In genomic region chr4:136997723-136998345, GRCm38 (mm10) we compare ENCODE assay signal across 23 mouse cellular contexts. TPM values are rescaled to one million over a fixed set of nuclear protein-coding genes. Genes with fewer than 3 reads are reported as not detected.
A peak's percentile ranks its signal among the peaks of the same experiment; 100 is the strongest.
DNase-seq lines count a peak whose midpoint lies in the region; ATAC-seq and TF ChIP-seq lines count a peak whose summit lies in the region.
"Had no signal": no experiment of that assay in that cellular context is flagged by ENCODE, and none has a peak within 500 bp of the region (broad histone marks: within the 10 kb centered on the region; RNA-seq: fewer than 3 reads in every experiment).

No protein-coding gene starts in this region.

- DNase-seq in hindbrain, postnatal 0 days (ENCODE audit: low spot score) = no peak
- peak; percentile 20 for DNase-seq in right cerebral cortex, postnatal 25 days
- DNase-seq in right cerebral cortex, postnatal 10 days (ENCODE audit: low spot score in 2 of 2) = no peak
- DNase-seq in cerebellum, adult 9-11 months = peak; percentile 88
- no peak for DNase-seq in heart, postnatal 36 days
- DNase-seq in spleen, postnatal 10 days (ENCODE audit: low spot score in 2 of 2) = no peak
- DNase-seq in gastrocnemius, postnatal 36 days = no peak
- DNase-seq: gastrocnemius, postnatal 14 days; liver; midbrain, embryonic 14.5 days; spleen, adult 18-20 months; thymus, postnatal 36 days had no signal

- intact Hi-C loops in heart, postnatal 36 days (cut with DNase I) = no loop called here
- intact Hi-C loops in gastrocnemius, postnatal 36 days (cut with DNase I) = no loop called here

- no peak overlapping the region for H3K4me3 ChIP-seq in hindbrain, postnatal 0 days (ENCODE audit: low read length)
- no peak overlapping the region for H3K4me3 ChIP-seq in hindbrain, embryonic 16.5 days (ENCODE audit: low read length)
- H3K4me3 ChIP-seq: embryonic facial prominence, embryonic 13.5 days; hindbrain, embryonic 13.5 days; kidney, embryonic 15.5 days; myocyte had no signal

- ATAC-seq in hindbrain, postnatal 0 days = peak; percentile 47
- ATAC-seq in hindbrain, embryonic 16.5 days = no peak; the same call in 1 of the 2 replicates
- ATAC-seq: forebrain, embryonic 14.5 days; intestine, postnatal 0 days; lung, postnatal 0 days had no signal

- H3K4me2 ChIP-seq in hindbrain, postnatal 0 days (ENCODE audit: low read depth, low read length) = no peak overlapping the region
- H3K4me2 ChIP-seq in hindbrain, embryonic 16.5 days (ENCODE audit: low read length) = no peak overlapping the region
- H3K4me2 ChIP-seq: embryonic facial prominence, embryonic 13.5 days; hindbrain, embryonic 13.5 days; kidney, embryonic 15.5 days had no signal

- no peaks in the 10 kb centered on the region for H3K27me3 ChIP-seq in hindbrain, postnatal 0 days (ENCODE audit: insufficient read depth, low read length)
- no peaks in the 10 kb centered on the region for H3K27me3 ChIP-seq in hindbrain, embryonic 16.5 days (replicated peaks; ENCODE audit: control insufficient read depth, insufficient read depth, low read length)
- H3K27me3 ChIP-seq: CH12.LX; embryonic facial prominence, embryonic 13.5 days; hindbrain, embryonic 13.5 days; kidney, embryonic 15.5 days had no signal

- no peak overlapping the region for H3K9ac ChIP-seq in hindbrain, postnatal 0 days (replicated peaks; ENCODE audit: low read length)
- no peak overlapping the region for H3K9ac ChIP-seq in hindbrain, embryonic 16.5 days (ENCODE audit: low read depth, low read length)
- H3K9ac ChIP-seq: embryonic facial prominence, embryonic 13.5 days; hindbrain, embryonic 13.5 days; kidney, embryonic 15.5 days had no signal

- H3K4me1 ChIP-seq in hindbrain, postnatal 0 days (ENCODE audit: insufficient read depth, low read length) = peaks cover 20% of the 10 kb centered on the region
- H3K4me1 ChIP-seq in hindbrain, embryonic 16.5 days (ENCODE audit: control insufficient read depth, insufficient read depth, low read depth, low read length) = no peaks in the 10 kb centered on the region; the same call in 1 of the 2 replicates
- H3K4me1 ChIP-seq: kidney, embryonic 15.5 days had no signal

- 64% methylated on average over 12 of the region's 12 CpGs for WGBS in hindbrain, postnatal 0 days
- WGBS in hindbrain, embryonic 16.5 days = 83% methylated on average over 12 of the region's 12 CpGs

- peak overlapping the region; percentile 32; the same call in 1 of the 2 replicates for H3K27ac ChIP-seq in hindbrain, postnatal 0 days
- no peak overlapping the region for H3K27ac ChIP-seq in hindbrain, embryonic 16.5 days (ENCODE audit: low read depth, low read length)
- H3K27ac ChIP-seq: embryonic facial prominence, embryonic 13.5 days; hindbrain, embryonic 13.5 days; kidney, embryonic 15.5 days had no signal

- H3K36me3 ChIP-seq in hindbrain, postnatal 0 days (ENCODE audit: insufficient read depth, low read length) = 0 out of 2 replicates have a peak, but pooled peaks cover 5% of the 10 kb centered on the region
- H3K36me3 ChIP-seq in hindbrain, embryonic 16.5 days (ENCODE audit: control insufficient read depth, insufficient read depth, low read length) = 0 out of 2 replicates have a peak, but pooled peaks cover 3% of the 10 kb centered on the region

- no peak for TF ChIP-seq CTCF in hindbrain, postnatal 0 days (IDR thresholded peaks at IDR 0.05; ENCODE audit: low read depth)

- no peaks in the 10 kb centered on the region for H3K9me3 ChIP-seq in hindbrain, postnatal 0 days (ENCODE audit: low read length)
- no peaks in the 10 kb centered on the region for H3K9me3 ChIP-seq in hindbrain, embryonic 16.5 days (ENCODE audit: control insufficient read depth, low read length)
- H3K9me3 ChIP-seq: embryonic facial prominence, embryonic 13.5 days; hindbrain, embryonic 13.5 days; kidney, embryonic 15.5 days had no signal

RNA-seq across cellular contexts. Expression of gene Epha8, which starts 41.2 kb away (rescaled TPM):
- 52.9 and 59.3 TPM in 2 replicates for total RNA-seq in hindbrain, postnatal 0 days (2014; rRNA removed)
- polyA plus RNA-seq in hindbrain, postnatal 0 days (2015; fragmentation: Nextera tagmentation; extraction: Ambion mirVana) = 13.3 and 14.2 TPM in 2 replicates
- 8.8 and 14.0 TPM in 2 replicates for polyA plus RNA-seq in hindbrain, embryonic 16.5 days (2015; fragmentation: Nextera tagmentation; extraction: Ambion mirVana)
- not detected for total RNA-seq in heart, postnatal 36 days (2021)
- total RNA-seq in gastrocnemius, postnatal 36 days (2021) = not detected
- total RNA-seq: CH12.LX; gastrocnemius, postnatal 14 days; MEL had no signal
- polyA plus RNA-seq: heart, postnatal 0 days; myocyte had no signal

RNA-seq across cellular contexts. Expression of gene Zbtb40, which starts 50.8 kb away (rescaled TPM):
- total RNA-seq in hindbrain, postnatal 0 days (2014; rRNA removed) = 8.2 and 9.1 TPM in 2 replicates
- polyA plus RNA-seq in hindbrain, postnatal 0 days (2015; fragmentation: Nextera tagmentation; extraction: Ambion mirVana) = 1.6 and 1.9 TPM in 2 replicates
- 3.2 and 4.4 TPM in 2 replicates for polyA plus RNA-seq in hindbrain, embryonic 16.5 days (2015; fragmentation: Nextera tagmentation; extraction: Ambion mirVana)
- 1 to 10 TPM; 5.8 to 8.4 TPM for total RNA-seq in heart, postnatal 36 days (2021)
- 1 to 10 TPM; 6.5 to 7.3 TPM for total RNA-seq in gastrocnemius, postnatal 36 days (2021)

Comparison
In these comparisons a context has a peak if more than half of its experiments do, and no peak if none do; other contexts are left out.
1. DNase-seq: peak in right cerebral cortex, postnatal 25 days (single experiment) and cerebellum, adult 9-11 months (single experiment); none in hindbrain, postnatal 0 days (single experiment), right cerebral cortex, postnatal 10 days (0 of 2), heart, postnatal 36 days (0 of 2), spleen, postnatal 10 days (0 of 2) and gastrocnemius, postnatal 36 days (0 of 2).
2. RNA of gene Epha8, which starts 41.2 kb away (total RNA-seq): 52.9 to 59.3 TPM in hindbrain, postnatal 0 days; not detected in heart, postnatal 36 days and not detected in gastrocnemius, postnatal 36 days; every median in the first group is over 10 times any median in the second.